Mouse (Mus musculus) megakaryocyte, embryonic 14.5 days (primary cell): ENCODE measurements around the gene Pkp3.

Experiments used
- FLI1 ChIP-seq: IDR thresholded peaks from 2 replicates; pipeline ENCODE4 v1.6.1; 2012; ENCODE audit warnings: low read length, inconsistent platforms, mixed read lengths
- GATA1 ChIP-seq: IDR thresholded peaks from 3 replicates; pipeline ENCODE4 v1.6.1; 2012; ENCODE audit warnings: mixed read lengths, low read length, inconsistent platforms, borderline replicate concordance

- TF ChIP-seq GATA1 (no peak), FLI1 (no peak)
Measured at GRCm38 (mm10) chr7:141073782-141074181, 4.2 kb upstream of the Pkp3 start.
